Mouse (Mus musculus): Measurements from ENCODE around the gene Slc13a4. TPM values are rescaled to one million over a fixed set of nuclear protein-coding genes. Genes with fewer than 3 reads are reported as not detected.

Slc13a4 gene
- polyA plus RNA-seq (2012; ENCODE audit: insufficient read depth, low replicate concordance) = not detected in 2 replicates

- Histone ChIP-seq H3K4me1 (0 out of 2 replicates have a peak, but pooled peaks cover 10% of the 10 kb centered on the region), H3K9me3 (no peaks in the 10 kb centered on the region), H3K36me3 (replicated peaks; ENCODE audit: low read length) (no peaks in the 10 kb centered on the region), H3K4me3 (replicated peaks) (no peak within 1 kb of the TSS), H3K27me3 (replicated peaks) (peaks cover 30% of the 10 kb centered on the region)
- no peak for TF ChIP-seq GATA1 (IDR thresholded peaks at IDR 0.05; ENCODE audit: borderline replicate concordance, low read length)
- TF ChIP-seq FLI1 (IDR thresholded peaks at IDR 0.05; ENCODE audit: low read length) = no peak
Observed at GRCm38 (mm10) chr6:35308037-35308436, at the start of gene Slc13a4. TSS of gene Slc13a4 (minus strand) at chr6:35308131.

GRCm38 (mm10) chr6:35355320-35355719, 47.4 kb upstream of the Slc13a4 start:
- TF ChIP-seq FLI1 (IDR thresholded peaks at IDR 0.05; ENCODE audit: low read length) (no peak), GATA1 (IDR thresholded peaks at IDR 0.05; ENCODE audit: borderline replicate concordance, low read length) (no peak)
- Histone ChIP-seq H3K27me3 (replicated peaks) (peaks cover 26% of the 10 kb centered on the region), H3K36me3 (replicated peaks; ENCODE audit: low read length) (no peaks in the 10 kb centered on the region), H3K9me3 (peaks cover 19% of the 10 kb centered on the region), H3K4me3 (replicated peaks) (no peak overlapping the region), H3K4me1 (peaks cover 4% of the 10 kb centered on the region; the same call in 1 of the 2 replicates)

- no peak overlapping the region for H3K4me3 ChIP-seq (replicated peaks)
- H3K9me3 ChIP-seq = peaks cover 19% of the 10 kb centered on the region
- peaks cover 30% of the 10 kb centered on the region for H3K27me3 ChIP-seq (replicated peaks)
- H3K4me1 ChIP-seq = peaks cover 4% of the 10 kb centered on the region; the same call in 1 of the 2 replicates
- no peaks in the 10 kb centered on the region for H3K36me3 ChIP-seq (replicated peaks; ENCODE audit: low read length)
- TF ChIP-seq GATA1 (IDR thresholded peaks at IDR 0.05; ENCODE audit: borderline replicate concordance, low read length) (no peak), FLI1 (IDR thresholded peaks at IDR 0.05; ENCODE audit: low read length) (no peak)
Observed at GRCm38 (mm10) chr6:35354622-35354998, 46.7 kb upstream of the Slc13a4 start.

GRCm38 (mm10) chr6:35353846-35354621, 46.1 kb upstream of the Slc13a4 start:
- H3K4me3 ChIP-seq (replicated peaks) = no peak overlapping the region
- TF ChIP-seq GATA1 (IDR thresholded peaks at IDR 0.05; ENCODE audit: borderline replicate concordance, low read length) (no peak), FLI1 (IDR thresholded peaks at IDR 0.05; ENCODE audit: low read length) (no peak)
- no peaks in the 10 kb centered on the region for H3K36me3 ChIP-seq (replicated peaks; ENCODE audit: low read length)
- peaks cover 4% of the 10 kb centered on the region; the same call in 1 of the 2 replicates for H3K4me1 ChIP-seq
- H3K27me3 ChIP-seq (replicated peaks) = peaks cover 32% of the 10 kb centered on the region
- H3K9me3 ChIP-seq = peaks cover 15% of the 10 kb centered on the region

GRCm38 (mm10) chr6:35353416-35353815, 45.5 kb upstream of the Slc13a4 start:
- H3K36me3 ChIP-seq (replicated peaks; ENCODE audit: low read length) = no peaks in the 10 kb centered on the region
- TF ChIP-seq GATA1 (IDR thresholded peaks at IDR 0.05; ENCODE audit: borderline replicate concordance, low read length) = no peak
- TF ChIP-seq FLI1 (IDR thresholded peaks at IDR 0.05; ENCODE audit: low read length) = no peak

GRCm38 (mm10) chr6:35352867-35353266, 44.9 kb upstream of the Slc13a4 start:
- peaks cover 6% of the 10 kb centered on the region; the same call in 1 of the 2 replicates for H3K4me1 ChIP-seq
- H3K4me3 ChIP-seq (replicated peaks) = no peak overlapping the region
- H3K36me3 ChIP-seq (replicated peaks; ENCODE audit: low read length) = no peaks in the 10 kb centered on the region
- H3K27me3 ChIP-seq (replicated peaks) = peaks cover 35% of the 10 kb centered on the region
- TF ChIP-seq FLI1 (IDR thresholded peaks at IDR 0.05; ENCODE audit: low read length) (no peak), GATA1 (IDR thresholded peaks at IDR 0.05; ENCODE audit: borderline replicate concordance, low read length) (no peak)
- H3K9me3 ChIP-seq = peaks cover 8% of the 10 kb centered on the region

More at GRCm38 (mm10) chr6:35353416-35353815, 45.5 kb upstream of the Slc13a4 start:
- Histone ChIP-seq H3K4me1 (peaks cover 4% of the 10 kb centered on the region; the same call in 1 of the 2 replicates), H3K4me3 (replicated peaks) (no peak overlapping the region), H3K27me3 (replicated peaks) (peaks cover 35% of the 10 kb centered on the region), H3K9me3 (peaks cover 11% of the 10 kb centered on the region)

GRCm38 (mm10) chr6:35351826-35352225, 43.9 kb upstream of the Slc13a4 start:
- Histone ChIP-seq H3K4me3 (replicated peaks) (no peak overlapping the region), H3K4me1 (peaks cover 13% of the 10 kb centered on the region), H3K36me3 (replicated peaks; ENCODE audit: low read length) (no peaks in the 10 kb centered on the region), H3K27me3 (replicated peaks) (peaks cover 35% of the 10 kb centered on the region), H3K9me3 (peaks cover 7% of the 10 kb centered on the region)
- TF ChIP-seq FLI1 (IDR thresholded peaks at IDR 0.05; ENCODE audit: low read length) (no peak), GATA1 (IDR thresholded peaks at IDR 0.05; ENCODE audit: borderline replicate concordance, low read length) (no peak)

- Histone ChIP-seq H3K4me3 (replicated peaks) (no peak overlapping the region), H3K9me3 (no peaks in the 10 kb centered on the region), H3K4me1 (peaks cover 13% of the 10 kb centered on the region), H3K27me3 (replicated peaks) (peaks cover 28% of the 10 kb centered on the region), H3K36me3 (replicated peaks; ENCODE audit: low read length) (no peaks in the 10 kb centered on the region)
- TF ChIP-seq FLI1 (IDR thresholded peaks at IDR 0.05; ENCODE audit: low read length) (no peak), GATA1 (IDR thresholded peaks at IDR 0.05; ENCODE audit: borderline replicate concordance, low read length) (no peak)
Observed at GRCm38 (mm10) chr6:35349784-35350183, 41.9 kb upstream of the Slc13a4 start.

- Histone ChIP-seq H3K4me3 (replicated peaks) (no peak overlapping the region), H3K36me3 (replicated peaks; ENCODE audit: low read length) (no peaks in the 10 kb centered on the region), H3K4me1 (peaks cover 19% of the 10 kb centered on the region), H3K27me3 (replicated peaks) (no peaks in the 10 kb centered on the region), H3K9me3 (peaks cover 6% of the 10 kb centered on the region)
- TF ChIP-seq GATA1 (IDR thresholded peaks at IDR 0.05; ENCODE audit: borderline replicate concordance, low read length) (no peak), FLI1 (IDR thresholded peaks at IDR 0.05; ENCODE audit: low read length) (no peak)
Observed at GRCm38 (mm10) chr6:35338640-35339039, 30.7 kb upstream of the Slc13a4 start.

GRCm38 (mm10) chr6:35337836-35338235, 29.9 kb upstream of the Slc13a4 start:
- TF ChIP-seq GATA1 (IDR thresholded peaks at IDR 0.05; ENCODE audit: borderline replicate concordance, low read length) (no peak), FLI1 (IDR thresholded peaks at IDR 0.05; ENCODE audit: low read length) (no peak)
- H3K4me1 ChIP-seq = peaks cover 19% of the 10 kb centered on the region
- H3K36me3 ChIP-seq (replicated peaks; ENCODE audit: low read length) = no peaks in the 10 kb centered on the region
- H3K9me3 ChIP-seq = peaks cover 6% of the 10 kb centered on the region
- H3K4me3 ChIP-seq (replicated peaks) = no peak overlapping the region
- H3K27me3 ChIP-seq (replicated peaks) = no peaks in the 10 kb centered on the region

All from megakaryocyte, embryonic 14.5 days (primary cell).